Mouse (Mus musculus) limb, embryonic 11.5 days (tissue): Measurements from ENCODE around the gene Cd200r3. TPM values are rescaled to one million over a fixed set of nuclear protein-coding genes. Genes with fewer than 3 reads are reported as not detected.

Experiments
- ATAC-seq: fragments of 200-750 bp; cut with Nextera tagmentation; 2 replicates; pipeline ENCODE4 v1.8.0; 2017; ENCODE audit warnings: low read depth; ENCODE audit not compliant: insufficient number of reproducible peaks, low FRiP score, low TSS enrichment
- DNase-seq: peaks from one replicate; pipeline ENCODE4 v3.0.0-alpha.2; 2015; ENCODE audit warnings: low spot score
- H3K27ac ChIP-seq: fragments of 300-500 bp; sonication (generic); replicated peaks from 2 replicates; pipeline ENCODE4 v1.5.1; 2014; ENCODE audit warnings: low read depth, mild to moderate bottlenecking, low read length
- H3K27me3 ChIP-seq: fragments of 300-500 bp; sonication (generic); 2 replicates; pipeline ENCODE4 v1.6.1; 2014; ENCODE audit warnings: mild to moderate bottlenecking, low read length, mixed read lengths; ENCODE audit not compliant: control insufficient read depth, insufficient read depth
- H3K36me3 ChIP-seq: fragments of 300-500 bp; sonication (generic); 2 replicates; pipeline ENCODE4 v1.6.1; 2014; ENCODE audit warnings: mild to moderate bottlenecking, low read length, moderate library complexity, mixed read lengths; ENCODE audit not compliant: control insufficient read depth, insufficient read depth
- H3K4me1 ChIP-seq: fragments of 300-500 bp; sonication (generic); 2 replicates; pipeline ENCODE4 v1.6.1; 2014; ENCODE audit warnings: low read length, mixed read lengths; ENCODE audit not compliant: control insufficient read depth, insufficient read depth
- H3K4me2 ChIP-seq: fragments of 300-500 bp; sonication (generic); 2 replicates; pipeline ENCODE4 v1.6.1; 2014; ENCODE audit warnings: low read depth, mild to moderate bottlenecking, moderate library complexity; ENCODE audit not compliant: severe bottlenecking
- H3K4me3 ChIP-seq: fragments of 300-500 bp; sonication (generic); 2 replicates; pipeline ENCODE4 v1.5.1; 2014; ENCODE audit warnings: low read depth, low read length
- H3K9ac ChIP-seq: fragments of 300-500 bp; sonication (generic); 2 replicates; pipeline ENCODE4 v1.6.1; 2014; ENCODE audit warnings: mild to moderate bottlenecking, low read length
- H3K9me3 ChIP-seq: fragments of 300-500 bp; sonication (generic); 2 replicates; pipeline ENCODE4 v1.6.1; 2016; ENCODE audit warnings: low read length; ENCODE audit not compliant: control insufficient read depth
- WGBS: fragments of 180-500 bp; shearing (Covaris S2); extraction: QIAGEN DNeasy Blood & Tissue Kit; methylation state at CpG from one replicate; pipeline ENCODE4 v1.1.7; 2014; 5-methylcytosine and 5-hydroxymethylcytosine counted together
- polyA plus RNA-seq: library from polyadenylated mRNA; unstranded; fragments of >200 nt; fragmentation: Nextera tagmentation; extraction: Ambion mirVana; gene quantifications from 2 replicates; pipeline ENCODE4 v1.2.1, GENCODE M21; 2014

Gene Cd200r3
- polyA plus RNA-seq, 1 experiment from 2014 or later: not detected

- Histone ChIP-seq H3K4me2 (no peak overlapping the region), H3K27me3 (no peaks in the 10 kb centered on the region), H3K36me3 (no peaks in the 10 kb centered on the region), H3K27ac (no peak overlapping the region), H3K9ac (no peak overlapping the region), H3K4me3 (no peak overlapping the region), H3K9me3 (no peaks in the 10 kb centered on the region), H3K4me1 (no peaks in the 10 kb centered on the region)
- ATAC-seq (no peak), DNase-seq (no peak)
- 43% methylated on average over 4 of the region's 4 CpGs for WGBS
Observed at GRCm38 (mm10) chr16:44966891-44967290, 23.4 kb downstream of the Cd200r3 start.

GRCm38 (mm10) chr16:44968113-44968512 is 24.6 kb downstream of the Cd200r3 start:
- ATAC-seq (no peak), DNase-seq (no peak)
- WGBS: 95% methylated on average over 3 of the region's 3 CpGs
- Histone ChIP-seq H3K27me3 (no peaks in the 10 kb centered on the region), H3K9ac (no peak overlapping the region), H3K36me3 (no peaks in the 10 kb centered on the region), H3K9me3 (no peaks in the 10 kb centered on the region), H3K4me3 (no peak overlapping the region), H3K4me2 (no peak overlapping the region), H3K27ac (no peak overlapping the region), H3K4me1 (no peaks in the 10 kb centered on the region)

GRCm38 (mm10) chr16:44970925-44971324 is 27.4 kb downstream of the Cd200r3 start:
- H3K36me3 ChIP-seq: no peaks in the 10 kb centered on the region
- H3K9me3 ChIP-seq: no peaks in the 10 kb centered on the region
- no peak overlapping the region for H3K4me3 ChIP-seq
- H3K9ac ChIP-seq: no peak overlapping the region
- 67% methylated on average over 4 of the region's 4 CpGs for WGBS
- no peak overlapping the region for H3K4me2 ChIP-seq
- ATAC-seq: 0 out of 2 replicates have a peak, but pooled peaks have one; percentile 31
- DNase-seq: no peak
- no peak overlapping the region for H3K27ac ChIP-seq
- H3K27me3 ChIP-seq: no peaks in the 10 kb centered on the region
- no peaks in the 10 kb centered on the region for H3K4me1 ChIP-seq

- Histone ChIP-seq H3K36me3 (no peaks in the 10 kb centered on the region), H3K4me1 (no peaks in the 10 kb centered on the region), H3K9me3 (no peaks in the 10 kb centered on the region), H3K4me2 (no peak overlapping the region), H3K9ac (no peak overlapping the region), H3K27me3 (no peaks in the 10 kb centered on the region), H3K27ac (no peak overlapping the region), H3K4me3 (no peak overlapping the region)
- DNase-seq (no peak), ATAC-seq (no peak)
- 81% methylated on average over 2 of the region's 2 CpGs for WGBS
Observed at GRCm38 (mm10) chr16:44974042-44974441, 30.6 kb downstream of the Cd200r3 start.

- Histone ChIP-seq H3K36me3 (no peaks in the 10 kb centered on the region), H3K4me2 (no peak overlapping the region), H3K4me3 (no peak overlapping the region), H3K9ac (no peak overlapping the region), H3K27me3 (no peaks in the 10 kb centered on the region), H3K27ac (no peak overlapping the region), H3K4me1 (no peaks in the 10 kb centered on the region; the same call in 1 of the 2 replicates), H3K9me3 (no peaks in the 10 kb centered on the region)
- DNase-seq (no peak), ATAC-seq (no peak)
Observed at GRCm38 (mm10) chr16:44976081-44976480, 32.6 kb downstream of the Cd200r3 start.

- H3K27ac ChIP-seq: no peak overlapping the region
- no peaks in the 10 kb centered on the region for H3K27me3 ChIP-seq
- H3K36me3 ChIP-seq: no peaks in the 10 kb centered on the region
- H3K4me2 ChIP-seq: no peak overlapping the region
- DNase-seq (no peak), ATAC-seq (peak; percentile 89)
- no peaks in the 10 kb centered on the region; the same call in 1 of the 2 replicates for H3K4me1 ChIP-seq
- no peak overlapping the region for H3K4me3 ChIP-seq
- H3K9ac ChIP-seq: no peak overlapping the region
- no peaks in the 10 kb centered on the region for H3K9me3 ChIP-seq
- WGBS: 34% methylated on average over 6 of the region's 6 CpGs
Observed at GRCm38 (mm10) chr16:44976892-44977633, 33.6 kb downstream of the Cd200r3 start.

- no peak overlapping the region for H3K4me3 ChIP-seq
- DNase-seq (no peak), ATAC-seq (no peak)
- WGBS: 66% methylated on average over 2 of the region's 2 CpGs
- no peaks in the 10 kb centered on the region for H3K36me3 ChIP-seq
- no peaks in the 10 kb centered on the region for H3K9me3 ChIP-seq
- no peak overlapping the region for H3K9ac ChIP-seq
- no peaks in the 10 kb centered on the region; the same call in 1 of the 2 replicates for H3K4me1 ChIP-seq
- H3K27ac ChIP-seq: peak overlapping the region; percentile 21; the same call in 1 of the 2 replicates
- H3K4me2 ChIP-seq: no peak overlapping the region
- H3K27me3 ChIP-seq: no peaks in the 10 kb centered on the region
Observed at GRCm38 (mm10) chr16:44978193-44978592, 34.7 kb downstream of the Cd200r3 start.

- Histone ChIP-seq H3K9ac (no peak overlapping the region), H3K4me2 (no peak overlapping the region), H3K27me3 (no peaks in the 10 kb centered on the region), H3K4me1 (no peaks in the 10 kb centered on the region; the same call in 1 of the 2 replicates), H3K27ac (no peak overlapping the region), H3K9me3 (no peaks in the 10 kb centered on the region), H3K36me3 (no peaks in the 10 kb centered on the region), H3K4me3 (no peak overlapping the region)
- DNase-seq (no peak), ATAC-seq (no peak)
- 79% methylated on average over 3 of the region's 3 CpGs for WGBS
Observed at GRCm38 (mm10) chr16:44979355-44979896, 35.9 kb downstream of the Cd200r3 start.
